Mouse (Mus musculus) heart, postnatal 0 days (tissue): ENCODE results near the gene Plin3.

Experiments used
- CTCF ChIP-seq: IDR thresholded peaks from 2 replicates; pipeline ENCODE4 v1.5.1; 2016; ENCODE audit warnings: antibody characterized with exemption, control low read depth, low read depth
- EP300 ChIP-seq: IDR thresholded peaks from 2 replicates; pipeline ENCODE4 v1.6.1; 2016; ENCODE audit warnings: antibody characterized with exemption, low read depth

- TF ChIP-seq CTCF = no peak
- TF ChIP-seq EP300 = no peak
These were observed 11.5 kb downstream of the Plin3 start for GRCm38 (mm10) chr17:56281193-56281592.
